Mouse (Mus musculus) testis, adult 2 months (tissue): ENCODE measurements around the gene Amz2. TPM values are rescaled to one million over a fixed set of nuclear protein-coding genes. Genes with fewer than 3 reads are reported as not detected.

ENCODE experiments used
- H3K27ac ChIP-seq: fragments of 200-500 bp; 2 replicates; pipeline ENCODE4 v1.5.1; 2012; ENCODE audit warnings: low read depth, low read length; ENCODE audit not compliant: control insufficient read depth, insufficient read depth
- H3K27me3 ChIP-seq: fragments of 200-500 bp; 2 replicates; pipeline ENCODE4 v1.6.1; 2012; ENCODE audit warnings: mild to moderate bottlenecking, low read length, moderate library complexity; ENCODE audit not compliant: control insufficient read depth, insufficient read depth
- H3K36me3 ChIP-seq: fragments of 200-500 bp; 2 replicates; pipeline ENCODE4 v1.6.1; 2012; ENCODE audit warnings: mild to moderate bottlenecking, low read length; ENCODE audit not compliant: control insufficient read depth, insufficient read depth
- H3K4me1 ChIP-seq: fragments of 200-500 bp; 2 replicates; pipeline ENCODE4 v1.6.1; 2012; ENCODE audit warnings: low read length; ENCODE audit not compliant: control insufficient read depth, insufficient read depth
- H3K4me3 ChIP-seq: fragments of 200-500 bp; 2 replicates; pipeline ENCODE4 v1.5.1; 2012; ENCODE audit warnings: low read depth, mild to moderate bottlenecking, low read length, moderate library complexity, mixed read lengths; ENCODE audit not compliant: control insufficient read depth
- CTCF ChIP-seq: fragments of 200-500 bp; IDR thresholded peaks from 2 replicates; pipeline ENCODE4 v1.5.1; 2012; ENCODE audit warnings: low read depth, mild to moderate bottlenecking, inconsistent platforms, low read length, moderate library complexity; ENCODE audit not compliant: control insufficient read depth, insufficient read depth, insufficient replicate concordance
- POLR2A ChIP-seq: fragments of 200-500 bp; IDR thresholded peaks from 2 replicates; pipeline ENCODE4 v1.6.1; 2012; ENCODE audit warnings: low read depth, mild to moderate bottlenecking, inconsistent platforms, low read length, moderate library complexity; ENCODE audit not compliant: control insufficient read depth
- polyA plus RNA-seq: library from polyadenylated mRNA; depleted of rRNA; stranded (reverse); fragments of >200 nt; gene quantifications from 2 replicates; pipeline ENCODE4 v1.2.3, GENCODE M21; 2012

Gene Amz2
- polyA plus RNA-seq, 1 experiment: 458 TPM

- Histone ChIP-seq H3K27ac (no peak overlapping the region), H3K27me3 (no peaks in the 10 kb centered on the region), H3K4me3 (no peak overlapping the region), H3K4me1 (peaks cover 10% of the 10 kb centered on the region), H3K36me3 (no peaks in the 10 kb centered on the region)
- TF ChIP-seq CTCF: no peak
- no peak for TF ChIP-seq POLR2A
Measured at GRCm38 (mm10) chr11:109476653-109477052, 50.9 kb downstream of the Amz2 start.

GRCm38 (mm10) chr11:109477606-109478380 is 52.0 kb downstream of the Amz2 start:
- TF ChIP-seq CTCF: no peak
- no peaks in the 10 kb centered on the region for H3K27me3 ChIP-seq
- H3K4me3 ChIP-seq: no peak overlapping the region
- H3K36me3 ChIP-seq: no peaks in the 10 kb centered on the region
- H3K27ac ChIP-seq: no peak overlapping the region
- peaks cover 4% of the 10 kb centered on the region for H3K4me1 ChIP-seq

- TF ChIP-seq POLR2A: no peak
- TF ChIP-seq CTCF: no peak
- Histone ChIP-seq H3K36me3 (no peaks in the 10 kb centered on the region), H3K27me3 (no peaks in the 10 kb centered on the region), H3K4me3 (no peak overlapping the region), H3K27ac (no peak overlapping the region), H3K4me1 (no peaks in the 10 kb centered on the region)
Measured at GRCm38 (mm10) chr11:109479575-109480285, 54.0 kb downstream of the Amz2 start.

GRCm38 (mm10) chr11:109480440-109480839 is 54.7 kb downstream of the Amz2 start:
- no peak for TF ChIP-seq CTCF
- no peaks in the 10 kb centered on the region for H3K27me3 ChIP-seq
- H3K27ac ChIP-seq: no peak overlapping the region
- no peaks in the 10 kb centered on the region for H3K36me3 ChIP-seq
- no peak overlapping the region for H3K4me3 ChIP-seq
- no peaks in the 10 kb centered on the region for H3K4me1 ChIP-seq

GRCm38 (mm10) chr11:109485398-109486045 is 59.8 kb downstream of the Amz2 start:
- no peak overlapping the region; the same call in 1 of the 2 replicates for H3K27ac ChIP-seq

GRCm38 (mm10) chr11:109487111-109487510 is 61.4 kb downstream of the Amz2 start:
- Histone ChIP-seq H3K27ac (no peak overlapping the region), H3K27me3 (no peaks in the 10 kb centered on the region), H3K4me3 (no peak overlapping the region), H3K4me1 (no peaks in the 10 kb centered on the region), H3K36me3 (no peaks in the 10 kb centered on the region)
- TF ChIP-seq CTCF (no peak), POLR2A (no peak)

More at GRCm38 (mm10) chr11:109485398-109486045, 59.8 kb downstream of the Amz2 start:
- no peak for TF ChIP-seq POLR2A
- no peak for TF ChIP-seq CTCF
- no peaks in the 10 kb centered on the region for H3K4me1 ChIP-seq
- no peaks in the 10 kb centered on the region for H3K36me3 ChIP-seq
- H3K4me3 ChIP-seq: no peak overlapping the region
- H3K27me3 ChIP-seq: no peaks in the 10 kb centered on the region

- Histone ChIP-seq H3K36me3 (no peaks in the 10 kb centered on the region), H3K27me3 (no peaks in the 10 kb centered on the region), H3K4me3 (no peak overlapping the region), H3K4me1 (no peaks in the 10 kb centered on the region), H3K27ac (no peak overlapping the region)
- no peak for TF ChIP-seq POLR2A
- TF ChIP-seq CTCF: no peak
Measured at GRCm38 (mm10) chr11:109487991-109488684, 62.4 kb downstream of the Amz2 start.
